Mouse (Mus musculus) neural tube, embryonic 14.5 days (tissue): ENCODE measurements at regions not wholly inside any gene's neighbourhood (a gene's known extent, or its start where the extent isn't known, plus 50 kb on each side); places are given as distances from the start of the nearest gene placed in this dataset.
"Not testable (repeated sequence)": the region's sequence is repeated elsewhere in the genome, so short reads cannot be mapped to it uniquely, and the experiment has no call there.

Source experiments
- ATAC-seq: fragments of 200-750 bp; cut with Nextera tagmentation; 2 replicates; pipeline ENCODE4 v1.8.0; 2017; ENCODE audit warnings: low read depth, mild to moderate bottlenecking, moderate TSS enrichment, moderate library complexity
- H3K27ac ChIP-seq: fragments of 300-500 bp; sonication (generic); 2 replicates; pipeline ENCODE4 v1.5.1; 2014; ENCODE audit warnings: low read depth, mild to moderate bottlenecking, control low read depth, low read length, moderate library complexity, mixed read lengths
- H3K27me3 ChIP-seq: fragments of 300-500 bp; sonication (generic); 2 replicates; pipeline ENCODE4 v1.6.1; 2014; ENCODE audit warnings: low read length; ENCODE audit not compliant: control insufficient read depth, insufficient read depth
- H3K36me3 ChIP-seq: fragments of 300-500 bp; sonication (generic); 2 replicates; pipeline ENCODE4 v1.6.1; 2014; ENCODE audit warnings: low read length, mixed read lengths; ENCODE audit not compliant: control insufficient read depth, insufficient read depth
- H3K4me1 ChIP-seq: fragments of 300-500 bp; sonication (generic); 2 replicates; pipeline ENCODE4 v1.6.1; 2014; ENCODE audit warnings: low read length; ENCODE audit not compliant: control insufficient read depth, insufficient read depth
- H3K4me2 ChIP-seq: fragments of 300-500 bp; sonication (generic); 2 replicates; pipeline ENCODE4 v1.6.1; 2014; ENCODE audit warnings: mild to moderate bottlenecking, low read depth, low read length, control low read depth
- H3K4me3 ChIP-seq: fragments of 300-500 bp; sonication (generic); 2 replicates; pipeline ENCODE4 v1.5.1; 2014; ENCODE audit warnings: low read depth, low read length, control low read depth, mixed read lengths
- H3K9ac ChIP-seq: fragments of 300-500 bp; sonication (generic); replicated peaks from 2 replicates; pipeline ENCODE4 v1.6.1; 2014; ENCODE audit warnings: low read depth, mild to moderate bottlenecking, control low read depth, low read length, mixed read lengths
- H3K9me3 ChIP-seq: fragments of 300-500 bp; sonication (generic); 2 replicates; pipeline ENCODE4 v1.6.1; 2016; ENCODE audit warnings: low read length; ENCODE audit not compliant: control insufficient read depth
- WGBS: fragments of 180-500 bp; shearing (Covaris S2); extraction: QIAGEN DNeasy Blood & Tissue Kit; methylation state at CpG from one replicate; pipeline ENCODE4 v1.1.7; 2014; 5-methylcytosine and 5-hydroxymethylcytosine counted together

GRCm38 (mm10) chr14:53684100-53684499 lies 569.8 kb downstream of the Dad1 start:
- H3K9ac ChIP-seq, H3K4me1 ChIP-seq, H3K27me3 ChIP-seq, H3K4me2 ChIP-seq, H3K36me3 ChIP-seq, H3K4me3 ChIP-seq, H3K9me3 ChIP-seq, H3K27ac ChIP-seq, ATAC-seq: not testable (repeated sequence)
- 79% methylated on average over 4 of the region's 4 CpGs for WGBS

GRCm38 (mm10) chr14:53683361-53684015 lies 570.4 kb downstream of the Dad1 start:
- H3K4me3 ChIP-seq, H3K9me3 ChIP-seq, H3K36me3 ChIP-seq, H3K9ac ChIP-seq, ATAC-seq, H3K27me3 ChIP-seq, H3K4me2 ChIP-seq, H3K27ac ChIP-seq, H3K4me1 ChIP-seq: not testable (repeated sequence)
- WGBS = 62% methylated on average over 9 of the region's 9 CpGs

- not testable (repeated sequence) for H3K4me1 ChIP-seq, H3K9me3 ChIP-seq, H3K9ac ChIP-seq, H3K36me3 ChIP-seq, ATAC-seq, H3K4me3 ChIP-seq, H3K27ac ChIP-seq, H3K27me3 ChIP-seq, H3K4me2 ChIP-seq
- WGBS = 93% methylated on average over 1 of the region's 1 CpGs
These were observed 571.2 kb downstream of the Dad1 start for GRCm38 (mm10) chr14:53682679-53683078.

- H3K27me3 ChIP-seq = not testable (repeated sequence)
These were observed 572.6 kb downstream of the Dad1 start for GRCm38 (mm10) chr14:53681320-53681719.

GRCm38 (mm10) chr14:53665681-53666080 lies 588.2 kb downstream of the Dad1 start:
- H3K27me3 ChIP-seq, H3K9me3 ChIP-seq, H3K4me2 ChIP-seq, H3K27ac ChIP-seq, H3K4me1 ChIP-seq, H3K9ac ChIP-seq, H3K4me3 ChIP-seq, H3K36me3 ChIP-seq: not testable (repeated sequence)
- ATAC-seq = peak; percentile 69
- WGBS = 18% methylated on average over 2 of the region's 2 CpGs

More at GRCm38 (mm10) chr14:53681320-53681719, 572.6 kb downstream of the Dad1 start:
- H3K4me3 ChIP-seq, H3K9ac ChIP-seq, ATAC-seq, H3K36me3 ChIP-seq, H3K4me2 ChIP-seq, H3K9me3 ChIP-seq, H3K27ac ChIP-seq, H3K4me1 ChIP-seq: not testable (repeated sequence)
- WGBS = 75% methylated on average over 5 of the region's 5 CpGs

- not testable (repeated sequence) for H3K4me3 ChIP-seq, H3K9me3 ChIP-seq, H3K27ac ChIP-seq, H3K4me1 ChIP-seq, ATAC-seq, H3K4me2 ChIP-seq, H3K27me3 ChIP-seq, H3K36me3 ChIP-seq, H3K9ac ChIP-seq
- 82% methylated on average over 8 of the region's 9 CpGs for WGBS
These were observed 591.1 kb downstream of the Dad1 start for GRCm38 (mm10) chr14:53662700-53663355.

GRCm38 (mm10) chr14:53654669-53655068 lies 599.2 kb downstream of the Dad1 start:
- not testable (repeated sequence) for H3K4me3 ChIP-seq, H3K9ac ChIP-seq, H3K27ac ChIP-seq, H3K36me3 ChIP-seq, H3K4me2 ChIP-seq, ATAC-seq, H3K27me3 ChIP-seq, H3K4me1 ChIP-seq, H3K9me3 ChIP-seq
- WGBS = 95% methylated on average over 3 of the region's 3 CpGs

GRCm38 (mm10) chr14:53651061-53651460 lies 602.8 kb downstream of the Dad1 start:
- WGBS = 57% methylated on average over 4 of the region's 5 CpGs
- not testable (repeated sequence) for H3K4me3 ChIP-seq, H3K4me2 ChIP-seq, H3K4me1 ChIP-seq, H3K36me3 ChIP-seq, ATAC-seq, H3K27ac ChIP-seq, H3K9ac ChIP-seq, H3K9me3 ChIP-seq, H3K27me3 ChIP-seq

GRCm38 (mm10) chr14:53649189-53649588 lies 604.7 kb downstream of the Dad1 start:
- ATAC-seq, H3K9ac ChIP-seq, H3K27ac ChIP-seq, H3K36me3 ChIP-seq, H3K9me3 ChIP-seq, H3K27me3 ChIP-seq, H3K4me3 ChIP-seq, H3K4me1 ChIP-seq, H3K4me2 ChIP-seq: not testable (repeated sequence)
- 92% methylated on average over 2 of the region's 2 CpGs for WGBS
